Mouse (Mus musculus) thymus, postnatal 4 days (tissue): ENCODE results near the gene Ppp1r2.
"Not testable (repeated sequence)": the region's sequence is repeated elsewhere in the genome, so short reads cannot be mapped to it uniquely, and the experiment has no call there.

Experiments
- DNase-seq: peaks from one replicate; pipeline ENCODE4 v3.0.0; 2021

Gene Ppp1r2

GRCm38 (mm10) chr16:31274674-31275460 is at the start of gene Ppp1r2:
Gene Ppp1r2, minus strand, starts transcription at chr16:31275277.
- peak; percentile 98 for DNase-seq

DNA sequence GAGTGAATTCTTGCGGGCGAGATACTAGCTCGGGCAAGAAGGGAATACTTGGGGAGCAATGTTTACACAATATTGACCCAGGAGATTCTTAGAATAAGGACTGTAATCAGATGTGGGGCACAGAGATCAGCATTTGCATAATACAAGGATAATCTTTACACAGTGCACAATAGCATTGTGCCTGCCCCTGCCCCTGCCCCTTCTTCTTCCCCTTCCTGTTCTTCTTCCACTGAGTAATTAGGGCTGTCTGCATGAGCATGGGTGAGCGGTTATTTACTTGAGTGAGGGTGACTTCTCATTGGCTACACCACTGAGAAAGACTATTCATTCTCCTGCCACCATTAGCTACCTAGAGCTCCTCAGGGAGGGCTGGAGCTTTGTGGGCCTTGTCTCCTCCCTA is 46.4 kb upstream of the Ppp1r2 start:
- DNase-seq = no peak

DNA sequence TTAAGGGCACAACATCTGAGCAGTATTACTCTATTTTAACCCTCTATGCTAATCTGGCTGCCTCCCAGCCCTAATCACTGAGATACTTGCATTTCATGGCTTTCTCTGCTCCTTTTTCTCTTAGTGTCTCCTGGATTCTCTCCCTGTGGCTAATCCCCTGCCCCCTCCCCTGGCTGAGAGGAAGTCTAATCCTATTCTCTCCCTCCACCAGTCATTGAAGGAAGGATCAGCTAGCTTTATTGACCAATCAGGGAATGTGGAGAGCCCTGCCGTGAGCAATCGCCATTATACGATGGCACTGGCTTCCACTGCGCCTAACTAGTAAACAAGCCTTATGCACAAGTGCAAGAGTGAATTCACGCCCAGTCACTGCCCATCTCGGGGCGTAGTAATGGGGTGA is 45.9 kb upstream of the Ppp1r2 start:
- DNase-seq = no peak

- DNase-seq = not testable (repeated sequence)
Observed at GRCm38 (mm10) chr16:31319723-31320122, 44.6 kb upstream of the Ppp1r2 start.

DNA sequence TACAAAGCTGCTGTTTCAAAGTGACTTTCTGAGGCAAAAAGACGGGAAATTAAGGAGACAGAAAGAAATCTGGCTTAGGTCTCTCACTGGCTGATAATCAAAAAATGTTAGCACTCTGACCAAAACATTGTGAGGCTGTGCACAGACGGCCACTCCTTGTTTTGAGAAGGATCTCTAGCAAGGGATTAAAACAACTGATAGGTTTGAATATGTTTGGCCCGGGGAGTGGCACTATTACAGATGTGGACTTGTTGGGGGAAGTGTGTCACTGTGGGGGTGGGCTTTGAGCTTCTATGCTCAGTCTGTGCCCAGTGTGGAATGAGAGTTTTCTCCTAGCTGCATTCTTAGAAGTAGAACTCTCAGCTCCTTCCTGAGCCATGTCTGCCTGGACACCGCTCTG is 44.2 kb upstream of the Ppp1r2 start:
- DNase-seq = no peak

DNA sequence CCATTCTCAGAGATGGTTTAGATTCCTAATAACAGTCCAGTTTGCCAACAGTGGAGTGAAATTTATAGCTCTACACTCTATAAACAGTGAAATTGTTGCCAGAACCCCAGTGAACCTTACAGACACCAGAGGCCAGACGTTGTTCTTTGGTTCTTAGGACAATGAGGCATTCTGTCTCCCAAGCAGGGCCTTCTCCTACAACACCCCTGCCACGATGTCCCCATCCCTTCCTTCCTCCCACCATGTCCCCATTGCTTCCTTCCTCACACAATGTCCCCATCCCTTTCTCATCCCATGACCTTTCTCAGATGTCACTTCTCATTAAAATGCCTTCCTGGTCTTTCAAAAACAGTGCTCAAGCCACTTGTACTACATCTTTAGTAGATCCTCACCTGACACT is 43.3 kb upstream of the Ppp1r2 start:
- DNase-seq = no peak

- not testable (repeated sequence) for DNase-seq
Observed at GRCm38 (mm10) chr16:31316246-31317143, 41.4 kb upstream of the Ppp1r2 start.

DNA sequence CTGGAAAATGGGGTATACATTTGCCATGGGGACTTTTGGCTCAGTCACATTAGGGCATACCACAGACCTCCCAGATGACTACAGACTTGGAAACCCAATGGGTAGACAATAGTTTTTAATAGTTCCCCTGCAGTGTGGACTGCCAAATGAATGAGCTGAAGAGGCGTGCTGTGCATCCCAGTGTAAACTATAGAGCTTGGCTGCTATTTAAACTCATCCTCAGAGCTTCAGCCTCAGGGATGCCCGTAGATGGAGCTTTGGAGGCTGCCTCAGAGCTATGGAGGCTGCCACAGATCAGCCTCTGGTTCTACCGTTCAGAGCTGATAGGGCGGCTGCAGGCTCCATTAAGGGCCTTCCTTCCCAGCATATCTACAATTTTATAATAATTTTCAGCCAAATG is 40.2 kb upstream of the Ppp1r2 start:
- DNase-seq = no peak

DNA sequence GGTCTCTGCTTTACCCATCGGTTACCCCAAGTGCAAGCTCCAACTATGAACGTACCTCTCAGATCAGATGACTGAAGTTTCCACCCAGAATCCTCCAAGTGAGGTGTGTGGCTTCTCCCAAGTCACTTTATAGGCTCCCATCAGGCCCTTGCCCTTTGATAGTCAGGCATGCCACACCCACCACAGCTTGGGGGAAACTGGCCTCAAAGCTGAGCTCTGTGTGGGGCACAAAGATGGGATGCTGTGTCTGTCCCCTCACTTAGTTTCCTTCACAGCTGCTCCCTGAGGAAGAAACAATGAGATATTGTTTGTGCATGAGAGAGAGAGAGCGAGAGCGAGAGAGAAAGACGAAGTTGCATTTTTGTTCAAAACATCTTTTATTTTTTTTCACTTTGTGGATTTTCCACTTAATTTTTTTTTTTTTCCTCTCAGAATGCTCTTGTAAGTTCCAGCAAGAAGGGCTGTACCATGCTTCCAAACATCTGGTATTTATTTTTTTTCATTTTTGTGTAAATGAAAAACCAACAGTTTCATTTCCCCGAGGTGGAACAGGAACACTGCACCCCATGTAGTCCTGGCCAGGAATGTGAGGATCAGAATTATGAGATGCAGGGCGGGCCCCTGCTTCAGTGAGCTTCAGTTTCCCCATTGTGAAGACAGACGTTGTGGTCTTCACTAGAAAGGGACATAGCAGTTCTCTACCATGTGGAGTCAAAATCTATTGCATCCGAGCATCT is 39.6 kb upstream of the Ppp1r2 start, which contains the start of gene Apod:
Gene Apod, minus strand, starts transcription at position 312 of the 737 bp plus-strand sequence.
- no peak for DNase-seq

GRCm38 (mm10) chr16:31313611-31314010 is 38.5 kb upstream of the Ppp1r2 start:
- no peak for DNase-seq

- no peak for DNase-seq
Observed at GRCm38 (mm10) chr16:31312296-31312695, 37.2 kb upstream of the Ppp1r2 start.

- DNase-seq = no peak
Observed at GRCm38 (mm10) chr16:31305199-31305919, 30.3 kb upstream of the Ppp1r2 start.

GRCm38 (mm10) chr16:31303276-31303675 is 28.2 kb upstream of the Ppp1r2 start:
- DNase-seq = no peak

- no peak for DNase-seq
Observed at GRCm38 (mm10) chr16:31300883-31301532, 25.9 kb upstream of the Ppp1r2 start.

DNA sequence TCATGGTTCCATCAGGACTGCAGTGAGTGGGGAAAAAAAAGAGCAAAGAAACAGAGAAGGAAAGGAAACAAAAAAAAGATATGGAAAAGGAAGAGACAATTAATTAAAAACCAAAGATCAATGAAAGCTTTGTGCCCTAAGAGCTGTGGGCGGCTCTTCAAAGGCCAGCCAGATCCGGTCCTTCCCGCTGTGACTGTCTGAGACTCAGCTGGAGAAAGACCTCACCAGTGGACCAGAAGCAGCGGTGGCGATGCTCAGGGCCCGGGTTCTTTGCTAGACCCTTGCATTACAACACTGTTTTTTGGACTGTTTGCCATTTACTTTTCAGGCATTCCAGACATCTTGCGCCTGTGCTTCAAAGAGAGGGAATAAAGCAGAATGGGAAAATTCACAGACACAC is 25.4 kb upstream of the Ppp1r2 start:
- no peak for DNase-seq

DNA sequence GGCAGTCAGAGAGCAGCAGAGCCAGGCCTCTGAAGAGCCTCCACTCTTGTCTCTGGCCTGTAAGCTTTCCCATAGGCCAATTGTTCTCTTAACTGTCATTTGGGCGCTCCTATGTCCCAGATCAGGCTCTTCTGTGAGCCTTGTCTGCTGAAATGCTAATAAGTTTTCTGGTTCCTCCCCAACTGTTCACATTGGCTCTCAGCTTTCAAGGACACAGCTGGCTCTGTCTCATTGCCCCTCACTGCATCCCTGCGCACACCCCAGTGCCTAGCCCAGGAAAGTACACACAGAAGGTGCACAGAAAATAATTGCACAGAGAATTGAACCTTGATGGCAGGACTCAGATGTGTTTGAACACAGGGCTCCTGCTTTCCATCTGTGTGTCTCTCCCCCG is 24.9 kb upstream of the Ppp1r2 start:
- DNase-seq = no peak

GRCm38 (mm10) chr16:31299164-31299959 is 24.3 kb upstream of the Ppp1r2 start:
- no peak for DNase-seq

DNA sequence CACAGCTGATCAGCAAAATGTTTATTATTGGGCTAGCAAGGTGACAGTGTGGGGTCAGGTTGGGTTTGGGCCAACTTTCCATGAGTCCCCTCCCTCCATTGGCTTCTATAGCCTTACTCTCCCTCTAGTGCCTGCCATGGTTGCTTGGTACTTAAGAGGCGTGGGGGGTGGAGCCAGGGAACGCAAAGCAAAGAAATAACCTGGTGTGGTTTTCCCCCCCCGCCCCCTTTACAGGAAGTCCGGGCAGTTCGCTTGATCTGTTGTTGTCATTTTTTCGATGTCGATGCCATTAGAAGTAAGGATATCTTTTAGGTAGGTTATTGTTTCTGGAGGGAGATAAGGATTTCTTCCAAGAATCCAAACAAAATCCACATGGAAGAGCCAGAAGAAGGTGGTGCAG is 22.0 kb upstream of the Ppp1r2 start:
- peak; percentile 28 for DNase-seq

- no peak for DNase-seq
Observed at GRCm38 (mm10) chr16:31293761-31294160, 18.7 kb upstream of the Ppp1r2 start.

GRCm38 (mm10) chr16:31290751-31291365 is 15.8 kb upstream of the Ppp1r2 start:
- no peak for DNase-seq

- no peak for DNase-seq
Observed at GRCm38 (mm10) chr16:31290281-31290680, 15.2 kb upstream of the Ppp1r2 start.
